Mouse (Mus musculus) cerebellum, adult 18-20 months (tissue): ENCODE data around the gene Rab24.
A peak's percentile ranks its signal among the peaks of the same experiment; 100 is the strongest.

Experiments used
- DNase-seq, 2 experiments: peaks; one replicate each; pipeline ENCODE4 v3.0.0; 2021

The Rab24 gene

DNA sequence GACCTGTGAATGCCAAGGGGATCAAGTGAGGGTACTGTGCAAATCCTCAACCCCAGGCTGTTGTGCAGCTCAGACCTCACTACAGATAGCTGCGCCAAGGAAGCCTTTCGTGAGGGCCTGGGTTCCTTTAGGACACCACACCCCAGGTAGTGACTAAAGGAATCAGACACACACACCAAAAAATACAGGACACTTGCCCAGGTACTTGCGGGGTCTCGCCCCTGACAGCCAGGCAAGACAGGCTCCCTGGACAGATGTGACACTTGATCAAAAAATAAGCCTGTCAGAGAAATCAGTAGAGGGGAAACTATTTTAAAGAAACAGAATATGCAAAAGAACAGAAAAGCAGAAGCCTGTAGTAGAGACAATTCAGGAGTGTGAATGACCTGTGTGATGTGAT is 6.9 kb upstream of the Rab24 start:
- no peak for DNase-seq

DNA sequence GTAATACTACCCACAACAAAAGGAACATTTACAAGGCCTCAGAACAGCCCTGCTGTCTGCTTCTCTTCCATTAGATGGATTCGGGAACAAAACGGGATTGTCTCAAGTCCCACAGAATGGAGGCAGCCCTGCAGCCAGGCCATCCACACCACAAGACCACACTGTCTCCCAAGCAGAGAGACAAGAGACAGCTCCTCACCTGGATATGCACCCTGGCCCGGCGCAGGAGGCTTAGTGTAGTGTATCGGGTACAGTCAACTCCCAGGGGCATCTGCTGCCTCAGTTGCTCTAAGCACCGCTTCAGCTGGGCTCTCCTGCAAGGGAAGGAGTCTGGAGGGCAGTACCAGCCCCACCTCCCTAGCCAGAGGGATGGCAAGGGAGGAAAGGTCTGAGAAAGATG is 6.4 kb upstream of the Rab24 start:
- no peak for DNase-seq

DNA sequence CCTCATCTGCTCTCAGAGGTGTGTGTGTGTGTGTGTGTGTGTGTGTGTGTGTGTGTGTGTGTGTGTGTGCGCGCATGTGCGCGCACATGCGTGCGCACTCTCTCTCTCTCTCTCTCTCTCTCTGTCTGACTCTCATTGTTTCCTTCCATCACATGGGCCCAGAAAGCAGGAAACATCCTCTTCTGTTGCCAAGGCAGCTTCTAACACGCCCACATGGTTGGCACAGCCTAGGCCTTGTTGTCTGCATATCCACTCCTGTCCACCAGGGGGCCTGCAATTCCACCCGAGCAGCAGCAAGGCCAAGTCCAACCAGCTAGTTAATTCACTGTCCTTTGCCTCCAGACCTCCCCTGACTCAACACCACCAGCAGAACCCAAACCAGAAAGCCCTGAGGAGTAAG is 5.9 kb upstream of the Rab24 start:
- DNase-seq = peak; percentile 80 to 85

DNA sequence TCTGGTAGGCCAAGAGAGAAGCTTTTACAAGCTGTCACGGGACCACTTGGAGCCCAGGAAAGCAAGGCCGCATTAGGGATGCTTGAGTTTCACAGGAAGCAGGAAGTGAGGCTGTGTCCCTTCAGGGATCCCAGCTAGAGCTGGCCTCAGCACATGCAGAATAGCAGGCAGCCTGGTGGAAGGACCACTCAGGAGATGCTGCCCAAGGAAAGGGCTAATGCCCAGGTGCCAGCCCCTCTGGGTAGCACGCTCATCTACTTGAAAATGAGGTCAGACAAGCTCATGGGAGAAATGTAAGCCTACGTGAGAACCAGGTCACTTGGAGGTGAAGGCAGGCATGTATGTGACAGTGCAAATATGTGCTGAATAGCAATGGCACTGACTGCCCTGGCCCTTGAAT is 5.4 kb upstream of the Rab24 start:
- DNase-seq = no peak

DNA sequence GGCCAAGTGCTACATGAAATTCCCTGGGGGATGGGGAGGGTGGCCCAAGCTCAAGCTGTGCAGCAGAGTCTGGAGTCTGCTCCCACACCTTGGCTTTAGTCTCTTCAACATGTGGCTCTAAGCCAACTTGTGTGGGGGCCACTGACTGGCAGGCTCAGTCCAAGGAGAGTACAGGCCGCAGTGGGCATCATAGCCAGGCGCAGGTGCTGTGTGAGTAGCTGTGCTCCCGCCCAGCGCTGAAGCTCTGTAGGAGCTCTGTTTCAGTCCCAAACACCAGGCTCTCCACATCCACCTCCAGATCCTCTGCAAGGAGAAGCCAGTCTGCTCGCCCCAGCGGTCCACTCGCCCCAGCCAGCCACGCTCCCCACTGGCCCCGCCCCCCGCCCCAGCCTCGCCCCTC is 3.9 kb upstream of the Rab24 start:
- no peak for DNase-seq

DNA sequence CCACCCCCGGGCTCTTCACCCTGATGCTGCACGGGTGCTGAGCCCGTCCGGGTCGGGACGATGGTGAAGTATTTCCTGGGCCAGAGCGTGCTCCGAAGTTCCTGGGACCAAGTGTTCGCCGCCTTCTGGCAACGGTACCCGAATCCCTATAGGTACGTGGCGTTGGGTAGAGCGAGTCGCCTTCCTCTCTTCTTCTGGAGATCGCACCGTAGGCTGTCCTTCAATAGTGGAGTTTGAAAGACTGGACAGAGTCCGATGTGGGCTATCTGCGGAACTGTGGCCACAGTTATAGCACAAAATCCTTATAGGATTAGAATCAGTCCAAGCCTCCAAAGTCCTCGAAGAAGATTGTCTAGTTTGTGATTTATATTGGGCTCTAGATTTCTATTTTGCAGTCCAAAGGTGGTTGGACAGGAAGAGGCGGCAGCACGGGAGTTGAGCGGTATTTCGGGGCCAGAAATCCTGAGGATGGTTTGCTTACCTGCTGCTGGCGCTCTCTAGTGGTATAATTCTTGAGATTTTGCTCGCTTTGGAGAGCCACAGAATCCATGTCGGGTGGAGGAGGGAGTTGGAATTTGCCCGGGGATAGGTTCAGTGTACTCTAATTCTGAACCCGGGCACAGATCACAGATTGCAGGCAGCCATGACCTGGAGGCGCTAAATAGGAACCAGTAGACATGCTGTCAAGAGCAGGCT is 532 bp upstream of the Rab24 start:
- peak; percentile 57 to 65 for DNase-seq

DNA sequence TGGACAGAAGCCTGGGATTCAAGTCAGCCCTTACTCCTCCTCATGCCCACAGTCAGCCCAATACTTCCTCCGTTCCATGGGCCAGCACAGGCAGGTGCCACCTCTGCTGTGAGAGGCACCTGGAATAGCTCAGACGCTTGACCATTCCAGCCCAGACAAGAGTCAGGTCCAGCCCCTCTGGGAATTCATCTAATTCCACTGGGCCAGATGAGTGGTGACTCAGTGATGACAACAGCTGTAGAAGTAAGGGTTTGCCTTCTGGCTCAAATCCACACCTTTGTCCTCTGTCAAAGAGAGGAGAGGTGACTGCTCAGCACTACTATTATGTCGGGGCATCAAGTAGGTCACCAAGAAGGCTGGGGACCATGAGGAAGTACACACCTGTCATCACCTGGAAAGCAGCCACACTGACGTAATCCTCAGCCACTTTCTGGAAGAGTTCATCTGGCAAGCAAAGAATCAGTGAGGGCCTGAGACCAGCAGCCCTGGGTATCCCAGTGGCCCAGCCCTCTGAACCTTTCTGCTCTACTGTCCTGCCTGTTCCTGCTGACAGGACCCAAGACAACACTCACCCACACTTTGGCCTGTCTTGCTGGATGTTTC is 1.7 kb downstream of the Rab24 start, which contains the start of gene Prelid1:
Prelid1 (plus strand) TSS at position 570 of the 603 bp plus-strand sequence.
- DNase-seq = peak; percentile 51 to 53

DNA sequence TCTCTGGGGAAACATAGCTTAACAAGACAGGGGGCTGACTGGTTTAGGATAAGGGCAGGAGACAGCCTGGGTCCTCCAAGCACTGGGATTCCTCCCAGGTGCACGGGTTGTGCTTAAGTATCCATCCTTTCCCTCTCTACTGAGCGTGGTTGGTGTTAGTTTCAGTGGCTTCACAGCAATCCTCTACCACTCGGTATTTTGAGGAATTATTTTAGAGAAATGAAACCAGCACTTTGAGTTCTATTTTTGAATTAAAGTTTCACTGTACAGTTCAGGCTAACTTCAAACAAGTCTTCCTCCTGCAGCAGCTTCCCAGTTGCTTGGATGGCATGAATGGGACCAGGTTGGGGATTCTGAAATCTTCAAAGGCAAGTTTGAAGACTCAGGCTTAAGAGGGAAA is 3.4 kb downstream of the Rab24 start:
- DNase-seq = no peak

DNA sequence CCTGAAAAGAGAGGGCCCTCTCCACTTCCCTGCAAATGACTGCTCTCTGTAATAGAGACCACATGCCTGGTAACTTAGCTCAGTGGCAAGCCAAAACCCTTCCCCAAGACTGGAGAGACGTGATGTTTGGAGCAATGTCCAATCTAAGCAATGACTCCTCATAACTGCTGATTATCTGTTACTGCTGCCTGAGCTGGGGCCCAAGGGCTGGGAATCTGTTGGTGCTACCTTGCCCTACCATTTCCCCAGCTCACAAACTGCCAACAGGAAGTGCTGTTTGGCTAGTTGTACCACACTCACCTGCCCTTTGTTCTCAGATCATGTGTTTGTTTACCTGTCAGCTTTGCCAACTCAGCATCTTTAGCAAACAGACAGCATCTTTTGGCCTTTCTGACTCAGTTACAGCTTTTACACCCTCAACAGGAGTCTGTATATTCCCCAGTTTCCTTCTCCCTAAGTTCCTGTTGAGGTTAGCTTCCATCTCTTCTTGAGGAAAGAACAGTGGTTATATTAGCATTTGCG is 6.8 kb downstream of the Rab24 start:
- no peak for DNase-seq

DNA sequence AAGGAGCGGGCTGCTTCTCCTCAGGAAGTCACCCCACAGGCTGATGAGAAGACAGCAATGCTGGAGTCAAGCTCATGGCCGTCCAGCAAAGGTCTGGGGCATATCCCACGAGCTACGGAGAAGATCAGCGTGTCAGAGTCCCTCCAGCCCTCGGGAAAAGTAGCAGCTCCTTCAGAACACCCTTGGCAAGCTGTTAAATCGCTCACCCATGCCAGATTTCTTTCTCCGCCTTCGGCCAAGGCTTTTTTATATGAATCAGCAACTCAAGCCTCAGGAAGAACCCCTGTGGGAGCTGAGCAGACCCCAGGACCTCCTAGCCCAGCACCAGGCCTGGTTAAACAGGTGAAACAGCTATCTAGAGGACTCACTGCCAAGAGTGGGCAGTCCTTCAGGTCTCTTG is 8.7 kb downstream of the Rab24 start:
- DNase-seq = no peak

DNA sequence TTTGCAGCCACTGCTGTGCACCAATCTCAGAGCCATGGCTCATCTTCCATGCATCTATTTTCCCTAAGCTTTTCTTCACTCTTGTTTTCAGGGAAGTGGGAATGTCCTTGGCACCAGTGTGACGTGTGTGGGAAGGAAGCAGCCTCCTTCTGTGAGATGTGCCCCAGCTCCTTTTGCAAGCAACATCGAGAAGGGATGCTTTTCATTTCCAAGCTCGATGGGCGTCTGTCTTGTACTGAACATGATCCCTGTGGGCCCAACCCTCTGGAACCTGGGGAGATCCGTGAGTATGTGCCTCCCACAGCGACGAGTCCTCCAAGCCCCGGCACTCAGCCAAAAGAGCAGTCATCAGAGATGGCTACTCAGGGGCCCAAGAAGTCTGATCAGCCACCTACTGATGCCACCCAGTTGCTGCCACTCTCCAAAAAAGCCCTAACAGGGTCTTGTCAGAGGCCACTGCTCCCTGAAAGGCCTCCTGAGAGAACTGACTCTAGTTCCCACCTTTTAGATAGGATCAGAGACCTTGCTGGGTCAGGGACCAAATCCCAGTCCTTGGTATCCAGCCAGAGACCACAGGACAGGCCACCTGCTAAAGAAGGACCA is 9.6 kb downstream of the Rab24 start:
- DNase-seq = no peak

DNA sequence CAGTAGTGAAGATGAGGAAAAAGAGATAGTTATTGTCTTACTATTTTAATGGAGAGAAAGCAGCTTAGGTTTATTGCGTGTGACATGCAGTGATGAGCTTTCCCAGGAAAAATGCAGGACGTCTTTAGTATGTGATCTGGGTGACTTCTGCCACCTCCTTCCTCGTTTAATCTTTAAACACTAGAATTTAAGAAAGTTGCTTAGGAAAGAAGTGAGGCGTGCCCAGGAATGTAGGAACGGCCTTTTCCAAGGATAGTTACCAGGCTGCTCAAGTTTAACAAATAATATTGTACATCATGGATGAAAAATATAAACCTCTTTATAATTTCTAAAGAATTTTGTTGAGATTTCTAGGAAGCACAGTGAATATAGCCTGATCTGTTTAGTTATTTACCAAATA is 20.8 kb downstream of the Rab24 start:
- DNase-seq = no peak

DNA sequence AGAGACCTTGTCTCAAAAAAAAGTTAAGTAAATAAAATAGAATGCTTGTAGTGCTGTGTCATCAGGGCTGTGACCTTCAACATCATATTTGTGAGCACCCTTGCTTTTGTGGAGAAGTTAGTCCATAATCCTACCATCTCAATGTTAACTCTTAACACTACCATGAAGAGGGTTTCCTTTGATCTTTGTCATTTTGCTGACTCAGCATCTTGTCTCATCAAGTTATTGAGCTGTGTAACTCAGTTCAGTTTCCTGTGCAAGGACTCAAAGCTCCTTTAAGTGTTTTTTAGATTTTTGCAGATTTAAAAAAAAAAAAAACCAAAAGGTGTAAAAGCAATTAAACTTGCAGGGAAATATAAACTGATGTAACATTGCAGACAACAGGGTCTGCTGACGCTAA is 25.0 kb downstream of the Rab24 start:
- no peak for DNase-seq

DNA sequence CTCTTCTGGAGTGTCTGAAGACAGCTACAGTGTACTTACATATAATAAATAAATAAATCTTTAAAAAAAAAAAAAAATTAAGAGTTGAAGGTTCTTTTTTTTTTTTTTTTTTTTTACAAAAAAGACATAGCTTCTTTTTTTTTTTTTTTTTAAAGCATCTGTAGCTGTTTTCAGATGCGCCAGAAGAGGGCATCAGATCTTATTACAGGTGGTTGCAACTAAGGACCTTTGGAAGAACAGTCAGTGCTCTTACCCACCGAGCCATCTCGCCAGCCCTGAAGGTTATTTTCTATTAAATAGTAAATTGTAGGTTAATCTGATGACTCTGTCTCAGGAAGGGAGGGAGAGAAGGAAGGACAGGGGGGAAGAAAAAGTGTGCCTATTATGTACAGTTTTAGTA is 32.9 kb downstream of the Rab24 start:
- no peak for DNase-seq

DNA sequence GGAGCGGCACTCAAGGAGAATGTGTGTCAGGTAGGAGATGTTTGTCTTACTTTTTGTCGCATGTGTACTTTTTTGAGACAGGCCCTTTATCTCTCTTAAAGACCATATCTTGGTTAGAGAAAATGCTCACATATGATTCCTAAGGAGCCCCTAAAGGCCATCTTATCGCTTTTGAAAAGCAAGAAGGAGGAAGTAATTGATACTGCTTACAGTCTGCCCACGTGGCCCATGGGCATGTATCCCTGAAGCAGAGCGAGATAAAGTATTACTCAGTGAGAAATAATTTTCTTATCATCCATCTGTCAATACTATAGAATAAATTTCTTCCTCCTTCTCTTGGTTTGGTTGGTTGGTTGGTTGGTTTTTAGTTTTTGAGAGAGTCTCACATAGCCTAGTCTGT is 44.1 kb downstream of the Rab24 start:
- no peak for DNase-seq

DNA sequence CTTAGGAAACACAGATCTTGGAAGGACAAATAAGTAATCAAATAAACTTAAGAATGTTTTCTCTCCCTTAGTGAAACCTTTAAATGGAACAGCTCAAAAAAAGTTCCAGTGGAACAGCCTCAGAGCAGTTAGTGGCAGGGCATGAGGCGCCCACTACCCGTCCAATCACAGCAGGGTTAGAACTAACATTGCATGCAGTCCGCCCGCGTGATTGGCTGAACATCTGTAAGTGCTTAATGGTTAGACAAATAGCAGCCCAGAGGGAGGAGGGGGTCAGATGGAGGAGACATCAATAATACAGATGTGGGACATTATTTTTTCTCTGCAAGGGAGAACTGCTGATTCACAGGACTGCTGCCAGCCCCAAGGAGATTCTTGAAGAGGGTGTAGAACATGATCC is 44.5 kb downstream of the Rab24 start:
- no peak for DNase-seq
